Mouse (Mus musculus): ENCODE results near the gene Phpt1.
A peak's percentile ranks its signal among the peaks of the same experiment; 100 is the strongest.
"Not testable (repeated sequence)": the region's sequence is repeated elsewhere in the genome, so short reads cannot be mapped to it uniquely, and the experiment has no call there.

The Phpt1 gene

DNA sequence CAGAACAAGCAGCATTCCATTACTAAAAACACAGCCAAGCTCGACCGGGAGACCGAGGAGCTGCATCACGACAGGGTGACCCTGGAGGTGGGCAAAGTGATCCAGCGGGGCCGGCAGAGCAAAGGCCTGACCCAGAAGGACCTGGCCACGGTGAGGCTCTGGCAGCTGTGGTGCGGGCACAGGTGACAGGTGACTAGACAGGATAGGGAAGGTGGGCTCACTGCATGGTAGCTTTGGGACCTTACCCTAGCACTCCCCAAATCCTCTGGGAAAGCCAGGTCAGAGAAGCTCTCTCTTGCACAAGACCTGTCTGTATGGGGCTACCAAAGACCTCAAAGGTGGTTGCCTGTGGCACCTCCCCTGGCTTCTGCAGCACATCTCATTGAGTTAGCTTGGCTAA, 14.5 kb downstream of the Phpt1 start:
- no peak for DNase-seq (ENCODE audit: low spot score in 2 of 2)

DNA sequence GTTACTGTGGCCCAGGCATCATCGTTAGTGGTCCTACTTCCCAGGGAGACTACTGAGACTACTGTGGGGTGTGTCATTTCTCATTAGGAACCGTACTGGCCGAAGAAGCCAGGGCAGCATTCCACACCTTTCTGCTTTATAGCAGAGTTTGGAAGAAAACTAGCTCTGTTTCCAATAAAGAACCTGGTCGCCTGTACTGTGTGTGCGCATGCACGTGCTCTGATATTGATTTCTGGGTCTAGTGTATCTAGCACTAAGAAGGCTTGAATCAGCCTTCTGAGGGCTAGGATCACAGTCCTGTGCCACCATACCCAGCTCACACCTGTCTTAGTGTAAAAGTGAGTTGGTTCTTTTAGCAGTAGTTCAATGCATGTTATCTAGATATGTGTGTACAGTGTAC, 16.2 kb downstream of the Phpt1 start:
- DNase-seq (ENCODE audit: low spot score in 2 of 2) = no peak

DNA sequence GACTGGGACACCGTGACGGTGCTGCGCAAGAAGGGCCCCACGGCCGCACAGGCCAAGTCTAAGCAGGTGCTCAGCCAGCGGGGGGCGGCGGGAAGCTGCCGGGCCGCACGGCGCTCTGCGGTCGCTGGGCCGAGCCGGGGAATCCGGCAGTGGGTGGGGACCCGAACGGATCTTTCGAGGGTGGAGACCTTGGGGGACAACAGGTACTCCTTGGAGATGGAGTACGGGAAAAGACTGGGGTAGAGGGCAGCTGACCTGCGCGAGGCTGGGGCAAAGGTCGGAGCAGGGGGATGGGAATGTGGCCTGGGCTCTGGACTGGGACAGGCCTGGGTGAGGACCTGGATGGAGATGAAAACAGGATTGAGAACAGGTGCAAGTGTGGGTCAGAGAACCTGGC, 17.1 kb downstream of the Phpt1 start:
- DNase-seq (ENCODE audit: low spot score in 2 of 2) = no peak

DNA sequence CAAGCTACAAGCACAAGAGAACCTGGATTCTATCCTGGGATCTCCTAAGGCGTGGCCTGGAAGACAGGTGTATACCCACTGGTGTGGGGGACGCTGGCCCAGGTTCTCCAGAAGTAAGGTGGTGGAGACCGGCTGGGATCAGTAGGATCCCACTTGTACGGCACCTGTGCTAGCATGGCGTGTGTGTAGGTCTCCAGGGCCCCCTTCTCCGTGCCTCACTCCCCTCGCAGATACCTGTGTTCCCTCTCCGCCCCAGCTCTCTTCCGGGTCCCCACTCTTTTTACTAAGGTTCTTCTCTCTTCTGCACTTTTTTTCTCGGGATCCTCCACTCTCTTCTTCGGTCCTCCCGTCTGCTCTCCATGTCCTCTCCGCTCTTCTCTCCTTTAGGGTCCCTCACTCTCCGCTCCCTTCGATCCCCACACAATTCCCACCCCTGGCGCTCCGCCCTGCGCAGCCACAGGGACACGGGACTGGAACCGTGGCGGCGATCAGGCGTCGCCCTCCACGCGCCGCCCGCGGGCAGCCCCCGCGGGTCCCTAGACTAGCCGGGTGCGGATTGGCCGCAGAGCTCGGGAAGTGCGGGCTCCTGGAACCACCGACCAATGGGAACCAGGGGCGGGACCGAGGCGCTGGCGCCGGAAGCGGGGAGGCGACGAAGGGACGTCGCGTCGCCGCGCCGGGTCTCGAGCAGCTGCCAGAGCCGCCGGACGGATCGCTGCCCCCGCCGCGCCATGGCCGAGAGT, 17.6 kb downstream of the Phpt1 start, which contains the start of gene Edf1:
Gene Edf1, plus strand, starts transcription at position 627 of the 743 bp plus-strand sequence.
- peak; percentile 95 to 96 for DNase-seq (ENCODE audit: low spot score in 2 of 2)

DNA sequence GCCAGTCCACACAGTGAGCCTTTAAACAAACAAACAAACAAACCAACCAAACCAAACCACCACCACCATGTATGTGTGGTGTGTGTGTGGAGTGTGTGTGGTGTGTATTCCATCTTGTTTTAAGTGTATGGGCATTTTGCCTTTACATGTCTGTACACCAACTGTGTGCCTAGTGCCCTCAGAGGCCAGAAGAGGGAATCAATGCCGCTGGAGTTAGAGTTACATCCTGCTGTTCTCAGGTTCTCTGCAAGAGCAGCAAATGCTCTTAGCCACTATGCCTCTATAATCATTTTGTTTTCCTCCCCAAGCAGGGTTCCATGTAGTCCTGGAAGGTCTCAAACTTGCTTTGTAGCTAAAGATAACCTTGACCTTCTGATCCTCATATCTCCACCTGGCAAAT, 18.7 kb downstream of the Phpt1 start:
- DNase-seq (ENCODE audit: low spot score in 2 of 2) = no peak

DNA sequence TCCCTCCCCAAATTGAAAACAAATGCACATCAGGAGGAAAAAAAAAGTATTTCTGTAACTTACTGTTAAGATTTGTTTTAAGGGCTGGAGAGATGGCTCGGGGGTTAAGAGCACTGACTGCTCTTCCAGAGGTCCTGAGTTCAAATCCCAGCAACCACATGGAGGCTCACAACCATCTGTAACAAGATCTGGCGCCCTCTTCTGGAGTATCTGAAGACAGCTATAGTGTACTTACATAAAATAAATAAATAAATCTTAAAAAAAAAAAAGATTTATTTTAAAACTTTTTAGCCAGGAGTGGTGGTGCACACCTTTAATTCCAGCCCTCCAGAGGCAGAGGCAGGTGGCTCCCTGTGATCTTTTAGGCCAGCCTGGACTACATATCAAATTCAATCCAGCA, 19.5 kb downstream of the Phpt1 start:
- not testable (repeated sequence) for DNase-seq (ENCODE audit: low spot score in 2 of 2)

DNA sequence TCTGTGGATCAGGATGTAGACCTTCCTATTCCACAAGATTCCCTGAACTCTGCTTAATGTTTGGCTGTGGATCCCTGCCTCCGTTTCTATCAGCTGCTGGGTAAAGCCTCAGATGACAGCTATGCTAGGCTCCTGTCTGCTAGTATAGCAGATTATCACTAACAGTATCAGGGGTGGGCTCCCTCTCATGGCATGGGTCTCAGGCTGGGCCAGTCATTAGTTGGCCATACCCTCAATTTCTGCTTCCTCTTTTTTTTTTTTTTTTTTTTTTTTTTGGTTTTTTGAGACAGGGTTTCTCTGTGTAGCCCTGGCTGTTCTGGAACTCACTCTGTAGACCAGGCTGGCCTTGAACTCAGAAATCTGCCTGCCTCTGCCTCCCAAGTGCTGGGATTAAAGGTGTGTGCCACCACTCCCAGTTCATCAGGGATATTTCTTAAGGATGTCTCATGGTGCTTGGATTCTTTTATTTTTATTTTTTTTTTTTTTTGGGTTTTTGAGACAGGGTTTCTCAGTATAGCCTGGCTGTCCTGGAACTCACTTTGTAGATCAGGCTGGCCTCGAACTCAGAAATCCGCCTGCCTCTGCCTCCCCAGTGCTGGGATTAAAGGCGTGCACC, 21.7 kb downstream of the Phpt1 start:
- not testable (repeated sequence) for DNase-seq (ENCODE audit: low spot score in 2 of 2)

DNA sequence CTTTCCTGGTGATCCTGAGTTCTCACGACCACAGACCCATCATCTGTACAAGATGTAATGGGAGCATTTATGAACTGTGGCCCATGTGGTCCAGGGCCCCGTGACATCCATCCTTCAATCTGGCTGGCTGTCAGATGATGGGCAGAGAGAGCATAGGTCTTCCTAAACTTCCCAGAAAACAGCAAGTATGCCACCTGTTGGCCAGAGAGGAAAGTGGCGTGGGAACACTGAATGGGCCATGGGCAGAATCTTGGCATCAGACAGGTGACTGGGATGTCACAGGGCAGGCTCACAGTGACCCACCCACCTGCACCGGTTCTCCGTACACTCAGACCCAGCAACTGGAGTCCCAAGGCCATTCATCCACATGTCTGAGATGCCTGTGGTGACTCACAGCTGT, 23.8 kb downstream of the Phpt1 start:
- DNase-seq (ENCODE audit: low spot score in 2 of 2) = peak; percentile 41 to 45

DNA sequence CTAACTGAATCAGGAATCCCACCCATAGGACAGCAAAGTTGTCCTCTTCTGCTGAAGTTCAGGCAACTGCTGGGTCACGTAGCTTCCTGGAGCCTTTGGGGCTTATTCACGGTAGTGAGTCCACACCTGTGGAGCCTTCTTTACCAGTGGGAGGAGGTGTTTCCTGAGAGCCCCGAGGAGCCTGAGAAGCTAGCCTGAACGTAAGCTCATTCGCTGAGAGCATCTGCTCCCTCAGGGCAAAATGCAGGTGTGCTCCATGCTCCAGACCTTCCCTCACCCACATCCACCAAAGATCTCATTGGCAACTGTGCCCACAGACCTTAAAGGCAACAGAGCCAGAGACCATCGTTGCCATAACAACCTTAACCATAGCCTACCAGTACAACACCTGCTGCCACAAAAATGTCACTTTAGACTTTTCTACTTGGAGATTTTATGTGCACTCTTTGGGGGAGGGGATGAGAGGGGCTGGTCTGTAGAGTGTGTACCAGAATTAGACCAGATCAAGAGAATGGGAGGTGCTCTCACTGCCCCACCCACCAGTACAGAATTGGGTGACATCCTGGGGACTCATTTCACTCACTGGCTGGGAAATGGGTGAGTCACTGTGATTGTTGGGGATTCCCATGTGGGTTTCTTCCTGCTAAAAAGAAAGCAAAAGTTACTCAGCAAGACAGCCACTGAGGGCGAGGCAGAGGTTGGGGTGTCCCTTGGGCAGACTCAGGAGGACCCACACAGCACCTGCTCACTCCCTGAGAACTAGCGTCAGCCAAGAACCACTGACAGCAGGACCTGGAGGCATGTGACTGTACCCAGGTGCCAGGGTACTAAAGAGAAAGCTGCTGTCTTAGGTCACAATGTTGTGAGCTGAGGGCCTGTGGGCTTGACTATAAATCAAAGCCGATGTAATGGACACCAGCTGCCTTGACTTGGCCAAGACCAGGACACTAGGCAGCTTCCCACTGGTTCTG, 25.7 kb downstream of the Phpt1 start:
- no peak for DNase-seq (ENCODE audit: low spot score in 2 of 2)

DNA sequence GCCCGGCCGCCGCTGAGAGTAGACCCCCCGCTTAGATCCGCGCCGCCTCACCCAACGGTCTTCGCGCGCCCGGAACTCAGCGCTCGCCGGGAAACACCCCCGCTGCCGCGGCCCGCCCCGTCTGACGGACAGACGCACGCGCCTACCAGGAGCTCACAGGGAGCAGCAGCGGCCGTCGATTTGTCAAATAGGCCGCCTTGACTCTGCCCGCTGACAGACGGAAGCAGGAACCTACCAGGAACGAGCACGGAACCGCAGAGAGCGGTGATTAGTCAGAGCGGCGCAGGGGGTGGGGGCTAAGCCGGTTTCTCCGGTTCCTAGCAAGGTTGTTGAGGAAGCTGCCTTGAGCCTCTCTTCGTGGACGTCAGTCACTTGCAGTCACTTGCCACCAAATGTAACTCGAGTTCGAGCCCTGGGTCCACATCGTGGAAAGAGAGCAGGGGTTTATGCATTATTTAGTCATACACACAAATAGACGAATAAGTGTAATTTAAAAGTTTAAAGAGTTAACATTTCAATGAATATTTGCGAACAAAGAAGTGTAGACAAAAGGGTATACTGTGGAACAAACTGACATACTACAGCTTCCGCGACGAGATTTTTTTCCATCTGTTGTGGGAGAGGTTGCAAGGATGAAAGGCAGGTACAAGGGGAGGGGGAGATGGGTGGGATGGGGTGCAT, 28.1 kb downstream of the Phpt1 start, which contains the start of gene Traf2:
Gene Traf2, minus strand, starts transcription at position 130 of the 681 bp plus-strand sequence.
- DNase-seq (ENCODE audit: low spot score in 2 of 2) = peak; percentile 99 to 100

DNA sequence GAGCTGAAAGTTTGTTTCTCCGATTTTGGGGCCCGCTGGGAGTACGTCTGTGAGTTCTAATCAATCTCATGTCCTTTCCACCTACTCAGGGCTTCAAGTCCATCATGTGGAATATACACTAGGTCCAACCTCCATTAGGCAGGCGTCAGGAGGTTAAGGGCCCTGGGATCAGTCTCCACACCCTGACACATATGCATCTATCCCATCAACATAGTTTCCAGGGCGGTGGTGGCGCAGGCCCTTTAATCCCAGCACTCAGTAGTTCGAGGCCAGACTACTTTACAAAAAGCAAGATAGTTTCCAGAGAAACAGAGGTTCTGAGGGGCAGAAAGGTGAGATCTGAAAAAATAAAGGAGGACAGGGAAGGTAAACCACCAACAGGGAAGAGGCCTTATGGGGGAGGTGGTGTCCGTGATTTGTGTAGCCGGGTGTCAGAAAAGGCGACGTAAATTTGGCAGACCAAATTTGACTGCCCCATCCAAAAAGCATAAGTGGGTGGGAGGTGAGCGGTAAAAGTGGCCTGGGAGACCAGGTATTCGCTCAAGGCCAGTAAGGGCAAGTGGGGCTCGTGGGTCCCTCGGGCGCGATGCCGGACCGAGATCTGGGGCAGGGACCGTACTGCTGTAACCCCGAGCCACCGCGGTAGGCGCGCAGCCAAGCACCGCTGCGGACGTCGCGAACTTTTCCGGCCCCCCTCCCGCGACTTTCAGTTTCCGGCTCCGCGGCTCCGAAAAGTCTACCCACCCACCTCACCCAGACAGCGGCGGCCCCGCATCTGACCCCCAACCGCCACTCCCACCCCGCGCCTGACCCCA, 28.8 kb downstream of the Phpt1 start:
- peak in 1 of 2 experiments; percentile 33 for DNase-seq (ENCODE audit: low spot score in 2 of 2)

DNA sequence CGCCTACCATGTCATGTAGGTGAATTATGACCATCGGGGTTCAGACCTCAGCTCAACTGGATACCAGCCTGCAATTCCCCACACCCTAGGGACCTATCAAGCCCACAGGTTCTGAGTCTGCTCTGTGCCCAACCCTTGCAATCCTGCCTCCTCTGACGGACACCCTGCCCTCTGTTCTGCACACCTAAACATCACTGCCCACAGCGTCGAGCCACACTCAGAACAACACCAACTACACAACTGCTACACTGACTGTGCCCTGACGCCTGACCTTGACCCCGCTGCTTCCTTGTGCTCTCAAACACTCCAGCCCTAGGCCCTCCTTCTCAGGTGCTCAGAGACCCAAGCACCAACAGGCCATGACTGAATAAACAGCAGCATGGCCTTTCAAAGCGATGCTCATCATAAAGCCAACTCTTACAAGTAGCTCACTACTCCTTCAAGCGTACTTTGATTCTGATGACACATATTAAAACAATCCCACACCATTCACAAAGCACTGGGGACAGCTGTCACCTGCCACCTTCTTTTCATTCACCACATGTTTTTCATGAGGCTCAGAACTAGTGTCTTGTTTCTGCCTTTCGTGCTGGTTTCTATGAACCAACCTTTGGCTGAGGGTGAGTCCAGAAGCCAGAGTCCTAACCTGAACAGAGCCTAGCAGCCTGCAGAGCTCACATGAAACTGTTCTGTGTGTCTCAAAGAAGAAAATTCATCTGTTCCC, 33.2 kb downstream of the Phpt1 start:
- DNase-seq (ENCODE audit: low spot score in 2 of 2) = no peak

DNA sequence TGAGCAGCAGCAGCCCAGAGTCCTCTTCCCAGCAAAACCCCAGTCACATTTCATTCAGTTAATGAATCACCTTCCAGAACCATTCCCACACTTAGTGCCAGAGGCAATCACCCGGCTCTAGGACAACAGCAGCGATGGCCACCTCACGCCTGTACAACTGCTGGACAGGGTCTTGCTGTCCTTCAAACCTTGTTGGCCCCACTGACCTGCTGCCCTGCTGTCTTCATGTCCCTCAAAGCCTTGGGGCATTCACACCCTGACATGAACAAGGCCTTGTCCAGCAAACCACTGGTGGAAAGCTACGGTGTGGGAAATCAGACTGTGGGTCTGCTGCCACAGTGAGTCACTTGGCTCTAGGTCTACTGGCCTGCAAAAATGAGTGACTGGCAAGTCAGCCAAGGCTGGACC, 34.5 kb downstream of the Phpt1 start:
- no peak for DNase-seq (ENCODE audit: low spot score in 2 of 2)

DNA sequence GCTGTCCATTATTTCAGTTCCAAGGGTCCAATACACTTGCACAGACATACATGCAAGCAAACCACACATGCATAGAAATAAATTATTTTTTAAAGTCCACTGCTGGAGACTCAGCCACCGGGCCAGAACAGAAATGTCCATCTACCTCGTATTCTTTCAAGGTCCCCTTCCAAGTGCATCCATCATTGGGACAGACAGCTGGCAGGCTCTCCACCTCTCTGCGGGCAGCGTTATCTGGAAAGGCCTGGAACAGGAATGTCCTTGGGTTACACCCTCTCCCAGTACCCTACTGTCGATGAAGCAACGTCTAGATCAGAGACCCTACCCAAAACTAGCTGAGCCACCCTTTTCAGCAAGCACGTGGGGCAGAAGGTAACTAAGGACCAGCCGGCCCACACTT, 38.5 kb downstream of the Phpt1 start:
- DNase-seq (ENCODE audit: low spot score in 2 of 2) = no peak

DNA sequence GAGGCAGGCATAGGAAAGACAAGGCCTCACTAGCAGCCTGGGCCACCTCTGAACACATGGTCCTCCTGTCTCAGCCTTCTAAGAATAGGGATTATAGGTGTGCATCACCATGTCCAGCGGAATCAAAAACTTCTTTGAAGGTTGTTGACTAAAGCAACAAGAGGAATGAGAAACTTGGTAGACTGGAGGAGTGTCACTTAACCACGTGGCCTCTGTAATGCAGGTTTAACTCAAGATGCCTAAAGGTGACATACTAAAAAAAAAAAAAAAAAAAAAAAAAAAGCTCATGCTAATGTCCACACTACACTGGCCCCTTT, 40.2 kb downstream of the Phpt1 start:
- DNase-seq (ENCODE audit: low spot score in 2 of 2) = no peak

DNA sequence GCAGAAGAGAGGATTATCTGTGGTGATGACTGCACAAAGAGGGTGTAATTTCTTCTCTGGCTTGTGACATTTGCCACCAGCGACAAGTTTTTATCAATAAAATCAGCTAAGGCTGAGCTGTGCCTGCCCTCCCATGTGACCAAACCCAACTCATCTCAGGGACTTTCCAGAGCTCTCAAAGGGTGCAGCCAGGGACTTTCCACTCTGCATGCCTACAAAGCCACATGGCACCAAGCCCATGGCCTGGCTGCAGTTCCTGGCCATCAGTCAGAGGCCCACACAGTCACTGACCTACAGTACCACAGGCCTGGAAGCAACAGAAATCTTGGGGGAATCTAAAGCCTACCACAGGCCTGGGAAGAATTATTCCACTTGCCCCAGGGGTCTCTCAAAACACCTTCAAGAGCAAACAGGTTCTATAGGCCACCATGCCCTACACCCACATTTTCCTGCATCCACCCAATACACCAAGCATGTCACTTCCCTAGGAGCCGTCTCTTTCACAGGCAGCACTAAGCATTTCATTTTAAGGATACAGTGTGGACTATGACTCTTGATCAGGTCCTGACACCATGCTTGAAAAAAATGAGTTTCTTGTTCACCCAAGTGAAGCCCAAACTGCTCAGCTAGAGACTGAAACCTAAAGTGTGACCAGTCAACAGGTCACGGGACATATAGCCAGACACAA, 40.7 kb downstream of the Phpt1 start:
- peak in 1 of 2 experiments; percentile 35 for DNase-seq (ENCODE audit: low spot score in 2 of 2)

DNA sequence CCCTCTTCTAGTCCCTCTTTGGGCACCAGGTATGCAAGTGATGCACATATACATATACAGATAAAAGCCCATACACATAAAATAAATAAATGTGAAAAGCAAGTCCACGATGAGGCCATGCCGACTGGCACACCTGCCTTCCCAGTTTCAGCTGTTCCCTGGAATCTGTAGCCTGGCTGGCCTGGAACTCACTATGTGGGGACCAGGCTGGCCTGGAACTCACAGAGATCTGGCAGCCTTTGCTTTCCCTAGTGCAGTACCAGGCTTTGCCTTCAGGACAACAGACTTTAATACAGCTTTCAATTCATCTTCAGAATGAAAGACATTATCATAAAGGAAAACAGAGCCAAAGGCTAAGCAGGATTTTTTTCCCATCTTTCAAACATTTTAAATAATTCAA, 41.3 kb downstream of the Phpt1 start:
- no peak for DNase-seq (ENCODE audit: low spot score in 2 of 2)

DNA sequence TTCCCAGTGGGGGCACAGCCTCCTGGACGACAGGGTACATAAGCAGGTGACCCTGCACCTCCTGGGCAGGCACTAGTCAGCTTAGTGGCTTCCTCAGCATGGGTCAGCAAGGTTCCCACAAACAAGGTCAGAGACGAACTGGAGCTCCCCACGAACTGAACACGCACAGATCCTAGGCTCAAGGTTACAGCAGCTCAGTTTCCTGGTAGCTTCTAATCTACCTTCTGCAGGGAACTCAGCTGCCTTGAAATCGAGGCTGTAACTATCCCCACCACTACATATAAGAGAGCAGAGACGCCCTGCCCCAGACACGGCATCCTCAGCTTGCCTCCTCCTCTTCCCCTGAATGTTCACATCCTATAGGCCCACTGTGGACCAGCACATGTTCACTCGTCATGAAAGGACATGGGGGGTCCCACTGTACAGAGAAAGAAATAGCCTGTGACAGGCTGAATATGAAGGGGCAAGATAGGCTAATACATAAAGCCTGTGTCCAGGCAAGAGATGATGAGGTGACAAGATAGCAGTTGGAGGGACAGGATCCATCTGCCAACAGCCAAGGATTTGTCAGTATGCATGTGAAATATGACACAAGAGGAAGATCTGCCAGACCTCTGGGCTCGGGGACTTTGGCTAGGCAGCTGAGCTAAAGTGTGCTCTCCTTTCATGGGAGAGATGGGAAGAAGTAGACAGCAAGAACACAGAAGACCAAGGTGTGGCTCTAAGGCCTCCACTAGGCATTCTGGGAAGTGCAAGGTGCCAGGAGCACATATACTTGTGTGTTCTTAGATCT, 48.3 kb downstream of the Phpt1 start:
- no peak for DNase-seq (ENCODE audit: low spot score in 2 of 2)
